Mouse (Mus musculus) embryonic fibroblast, embryonic 13.5 days (primary cell): ENCODE data around the gene Cutal.

Experiments
- CTCF ChIP-seq: IDR thresholded peaks from 2 replicates; pipeline ENCODE4 v1.5.1; 2011; ENCODE audit warnings: mild to moderate bottlenecking, control low read depth, low read length, moderate library complexity, borderline replicate concordance; ENCODE audit not compliant: insufficient read depth
- POLR2A ChIP-seq: IDR thresholded peaks from 2 replicates; pipeline ENCODE4 v1.6.1; 2011; ENCODE audit warnings: low read depth, mild to moderate bottlenecking, control low read depth, low read length, moderate library complexity

DNA sequence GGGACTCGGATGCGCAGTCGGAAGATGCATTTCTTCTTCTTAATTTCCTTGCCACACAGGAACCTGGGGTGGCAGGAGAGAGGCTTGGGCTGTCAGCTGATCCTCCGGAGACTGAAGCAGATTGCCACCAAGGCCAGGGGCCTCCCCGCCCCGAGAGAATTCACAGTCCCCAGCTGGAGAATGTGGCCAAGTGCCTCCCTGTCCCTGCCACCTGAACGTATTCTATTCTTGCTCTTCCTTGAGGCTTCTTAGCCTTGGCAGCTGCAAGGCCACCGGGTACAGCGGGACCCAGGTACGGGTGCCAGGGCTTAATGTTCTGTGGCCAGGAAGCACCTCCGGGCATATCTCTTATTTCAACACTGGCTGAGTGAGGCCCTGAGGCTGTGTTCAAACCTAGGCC lies 25.5 kb downstream of the Cutal start:
- TF ChIP-seq CTCF: no peak
- no peak for TF ChIP-seq POLR2A
